Mouse (Mus musculus) granulocyte monocyte progenitor cell, adult 5-6 weeks (primary cell): ENCODE results near the gene Slc25a41. TPM values are rescaled to one million over a fixed set of nuclear protein-coding genes. Genes with fewer than 3 reads are reported as not detected.

Experiments
- ATAC-seq: replicated peaks from 2 replicates; pipeline ENCODE4 v1.8.0; 2016; ENCODE audit warnings: mild to moderate bottlenecking, moderate TSS enrichment, inconsistent platforms; ENCODE audit not compliant: poor library complexity, severe bottlenecking
- total RNA-seq, 2 experiments: library from RNA; stranded (forward) in 1 of 2; stranded (reverse) in 1 of 2; fragments of 200-712, 200-1000 nt in 1 of 2; fragments of >200 nt in 1 of 2; fragmentation: Nextera tagmentation in 1 of 2; gene quantifications; 2 replicates each; pipeline ENCODE4 v1.2.3; 2014 to 2017

Slc25a41 gene
- not detected in 2 replicates for total RNA-seq (2014; fragmentation: Nextera tagmentation)
- total RNA-seq (2017), result not detected in 2 replicates

GRCm38 (mm10) chr17:57041554-57041953, at the start of gene Slc25a41:
TSS of gene Slc25a41 (minus strand) at chr17:57041654.
- no peak for ATAC-seq

GRCm38 (mm10) chr17:57087049-57087832, 45.8 kb upstream of the Slc25a41 start, which contains the start of gene Tubb4a:
TSS of gene Tubb4a (minus strand) at chr17:57087782.
- peak; percentile 53 for ATAC-seq

GRCm38 (mm10) chr17:57085970-57086757, 44.7 kb upstream of the Slc25a41 start:
- no peak for ATAC-seq

- no peak for ATAC-seq
Observed at GRCm38 (mm10) chr17:57082481-57082880, 41.0 kb upstream of the Slc25a41 start.

GRCm38 (mm10) chr17:57081234-57081842, 39.9 kb upstream of the Slc25a41 start:
- ATAC-seq, result no peak

- no peak for ATAC-seq
Observed at GRCm38 (mm10) chr17:57079919-57080318, 38.5 kb upstream of the Slc25a41 start.

- peak; percentile 94 for ATAC-seq
Observed at GRCm38 (mm10) chr17:57078336-57078735, 36.9 kb upstream of the Slc25a41 start, which contains the start of gene Dennd1c. TSS of gene Dennd1c (minus strand) at chr17:57078514.

- no peak for ATAC-seq
Observed at GRCm38 (mm10) chr17:57076916-57077315, 35.5 kb upstream of the Slc25a41 start.

- no peak for ATAC-seq
Observed at GRCm38 (mm10) chr17:57070699-57071098, 29.2 kb upstream of the Slc25a41 start.

GRCm38 (mm10) chr17:57070272-57070671, 28.8 kb upstream of the Slc25a41 start:
- no peak for ATAC-seq

GRCm38 (mm10) chr17:57066908-57067307, 25.5 kb upstream of the Slc25a41 start:
- no peak for ATAC-seq

- ATAC-seq, result no peak
Observed at GRCm38 (mm10) chr17:57063031-57063430, 21.6 kb upstream of the Slc25a41 start.

GRCm38 (mm10) chr17:57062548-57062947, 21.1 kb upstream of the Slc25a41 start:
- no peak for ATAC-seq

- no peak for ATAC-seq
Observed at GRCm38 (mm10) chr17:57062011-57062521, 20.6 kb upstream of the Slc25a41 start.

GRCm38 (mm10) chr17:57061069-57061468, 19.6 kb upstream of the Slc25a41 start:
- ATAC-seq, result no peak

- ATAC-seq, result peak; percentile 77
Observed at GRCm38 (mm10) chr17:57060231-57060801, 18.9 kb upstream of the Slc25a41 start.

- ATAC-seq, result peak; percentile 13; the same call in 1 of the 2 replicates
Observed at GRCm38 (mm10) chr17:57059486-57059977, 18.1 kb upstream of the Slc25a41 start, which contains the start of gene Slc25a23. TSS of gene Slc25a23 (minus strand) at chr17:57059863.

GRCm38 (mm10) chr17:57058891-57059485, 17.5 kb upstream of the Slc25a41 start, which contains the start of gene Crb3:
TSS of gene Crb3 (plus strand) at chr17:57059105.
- ATAC-seq, result no peak

GRCm38 (mm10) chr17:57056246-57056645, 14.8 kb upstream of the Slc25a41 start:
- no peak for ATAC-seq
